Mouse (Mus musculus): Measurements from ENCODE around the gene Ctu2. TPM values are rescaled to one million over a fixed set of nuclear protein-coding genes. Genes with fewer than 3 reads are reported as not detected.

Gene Ctu2
- polyA plus RNA-seq, 1 experiment: 40.5 TPM

DNA sequence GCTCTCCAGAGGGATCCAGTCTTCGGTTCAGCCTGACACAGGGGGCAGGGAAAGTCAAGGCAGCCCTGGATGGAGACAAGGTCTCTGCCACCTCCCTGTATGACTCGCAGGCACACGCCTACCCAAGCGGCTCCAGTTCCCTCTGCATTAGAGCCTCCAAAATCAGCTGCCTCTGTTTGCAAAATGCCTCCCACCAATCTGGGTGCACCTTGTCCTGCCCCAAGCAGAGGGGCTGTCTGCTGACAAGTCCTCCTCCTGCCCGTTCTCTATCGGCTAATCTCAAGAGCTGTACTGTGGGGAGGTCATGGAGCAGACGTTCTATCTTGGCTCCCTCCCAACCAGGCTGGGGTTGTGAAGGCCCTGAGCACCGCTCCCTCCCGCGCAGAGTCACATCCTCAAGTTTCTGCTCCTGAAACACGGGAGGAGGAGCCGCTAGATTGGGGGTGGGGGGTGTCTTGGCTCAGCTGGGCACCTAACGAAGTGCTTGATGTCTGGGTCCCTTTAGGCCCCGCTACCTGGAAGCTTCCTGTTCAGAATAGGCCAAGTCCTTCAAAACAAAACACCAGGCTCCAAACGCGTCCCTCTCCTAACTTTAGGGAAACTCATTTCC lies 887 bp upstream of the Ctu2 start:
- Histone ChIP-seq H3K9me3 (no peaks in the 10 kb centered on the region), H3K36me3 (replicated peaks; ENCODE audit: low read length) (peaks cover 72% of the 10 kb centered on the region), H3K4me1 (peaks cover 74% of the 10 kb centered on the region), H3K27me3 (replicated peaks) (no peaks in the 10 kb centered on the region), H3K4me3 (replicated peaks) (peak overlapping the region; percentile 91)
- TF ChIP-seq FLI1 (IDR thresholded peaks at IDR 0.05; ENCODE audit: low read length) (no peak), GATA1 (IDR thresholded peaks at IDR 0.05; ENCODE audit: borderline replicate concordance, low read length) (no peak)

- H3K36me3 ChIP-seq (replicated peaks; ENCODE audit: low read length): peaks cover 96% of the 10 kb centered on the region
- TF ChIP-seq FLI1 (IDR thresholded peaks at IDR 0.05; ENCODE audit: low read length) (no peak), GATA1 (IDR thresholded peaks at IDR 0.05; ENCODE audit: borderline replicate concordance, low read length) (no peak)
- 0 out of 2 replicates have a peak, but pooled peaks cover 7% of the 10 kb centered on the region for H3K9me3 ChIP-seq
- H3K4me1 ChIP-seq: peaks cover 57% of the 10 kb centered on the region
- no peaks in the 10 kb centered on the region for H3K27me3 ChIP-seq (replicated peaks)
- no peak overlapping the region for H3K4me3 ChIP-seq (replicated peaks)
These were observed 6.5 kb downstream of the Ctu2 start for GRCm38 (mm10) chr8:122482448-122482847.

GRCm38 (mm10) chr8:122483877-122484276 lies 7.9 kb downstream of the Ctu2 start:
- peaks cover 96% of the 10 kb centered on the region for H3K36me3 ChIP-seq (replicated peaks; ENCODE audit: low read length)
- TF ChIP-seq FLI1 (IDR thresholded peaks at IDR 0.05; ENCODE audit: low read length) (no peak), GATA1 (IDR thresholded peaks at IDR 0.05; ENCODE audit: borderline replicate concordance, low read length) (no peak)
- H3K4me3 ChIP-seq (replicated peaks): no peak overlapping the region
- H3K9me3 ChIP-seq: 0 out of 2 replicates have a peak, but pooled peaks cover 7% of the 10 kb centered on the region
- H3K27me3 ChIP-seq (replicated peaks): no peaks in the 10 kb centered on the region
- peaks cover 50% of the 10 kb centered on the region for H3K4me1 ChIP-seq

DNA sequence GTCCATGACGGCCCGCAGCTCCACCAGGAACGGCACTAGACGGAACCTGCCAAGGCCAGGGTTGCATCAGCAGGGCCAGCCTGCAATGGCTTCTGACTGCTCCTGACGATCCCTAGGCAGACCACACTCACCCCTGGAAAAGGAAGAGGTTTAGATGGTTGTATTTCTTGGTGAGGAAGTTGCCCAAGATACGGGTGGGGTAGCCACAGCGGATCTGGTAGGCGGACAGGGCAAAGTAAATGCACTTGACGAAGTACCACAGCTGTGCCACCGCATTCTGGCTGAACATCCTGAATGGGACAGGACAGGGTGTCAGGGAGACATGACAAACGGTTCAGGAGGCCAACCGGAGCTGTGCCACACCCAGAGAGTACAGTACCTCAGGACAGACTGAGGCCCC lies 8.9 kb downstream of the Ctu2 start:
- TF ChIP-seq GATA1 (IDR thresholded peaks at IDR 0.05; ENCODE audit: borderline replicate concordance, low read length): no peak
- no peak for TF ChIP-seq FLI1 (IDR thresholded peaks at IDR 0.05; ENCODE audit: low read length)
- H3K4me1 ChIP-seq: peaks cover 55% of the 10 kb centered on the region
- peaks cover 96% of the 10 kb centered on the region for H3K36me3 ChIP-seq (replicated peaks; ENCODE audit: low read length)
- H3K9me3 ChIP-seq: 0 out of 2 replicates have a peak, but pooled peaks cover 7% of the 10 kb centered on the region
- peak overlapping the region; percentile 29 for H3K4me3 ChIP-seq (replicated peaks)
- H3K27me3 ChIP-seq (replicated peaks): no peaks in the 10 kb centered on the region

- H3K4me1 ChIP-seq: peaks cover 55% of the 10 kb centered on the region
- no peak for TF ChIP-seq FLI1 (IDR thresholded peaks at IDR 0.05; ENCODE audit: low read length)
- TF ChIP-seq GATA1 (IDR thresholded peaks at IDR 0.05; ENCODE audit: borderline replicate concordance, low read length): no peak
- 0 out of 2 replicates have a peak, but pooled peaks cover 7% of the 10 kb centered on the region for H3K9me3 ChIP-seq
- H3K36me3 ChIP-seq (replicated peaks; ENCODE audit: low read length): peaks cover 95% of the 10 kb centered on the region
- no peak overlapping the region for H3K4me3 ChIP-seq (replicated peaks)
- no peaks in the 10 kb centered on the region for H3K27me3 ChIP-seq (replicated peaks)
These were observed 12.4 kb downstream of the Ctu2 start for GRCm38 (mm10) chr8:122488387-122488786.

GRCm38 (mm10) chr8:122497016-122497734 lies 21.2 kb downstream of the Ctu2 start:
- no peak for TF ChIP-seq GATA1 (IDR thresholded peaks at IDR 0.05; ENCODE audit: borderline replicate concordance, low read length)
- no peak for TF ChIP-seq FLI1 (IDR thresholded peaks at IDR 0.05; ENCODE audit: low read length)
- Histone ChIP-seq H3K4me3 (replicated peaks) (no peak overlapping the region), H3K27me3 (replicated peaks) (no peaks in the 10 kb centered on the region), H3K9me3 (no peaks in the 10 kb centered on the region), H3K4me1 (peaks cover 35% of the 10 kb centered on the region), H3K36me3 (replicated peaks; ENCODE audit: low read length) (peaks cover 92% of the 10 kb centered on the region)

DNA sequence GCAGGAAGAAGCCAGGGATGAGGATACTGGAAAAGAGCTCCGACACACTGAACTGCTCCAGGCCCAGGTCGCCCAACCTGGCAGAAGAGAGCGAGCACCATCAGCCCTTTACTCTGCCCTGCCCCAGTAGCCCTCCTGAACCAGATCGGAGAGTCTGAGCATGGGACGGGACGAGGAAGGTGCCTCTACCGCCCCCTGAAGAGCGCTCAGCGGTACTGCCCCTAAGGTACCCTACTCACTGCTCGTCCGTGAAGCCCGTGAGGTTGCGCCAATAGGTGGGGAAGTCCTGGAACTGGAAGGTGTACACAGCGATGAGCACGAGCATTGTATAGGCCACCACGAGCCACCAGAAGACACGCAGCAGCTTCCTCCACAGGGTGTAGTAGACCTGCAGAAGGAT lies 22.0 kb downstream of the Ctu2 start:
- Histone ChIP-seq H3K9me3 (no peaks in the 10 kb centered on the region), H3K27me3 (replicated peaks) (no peaks in the 10 kb centered on the region), H3K4me3 (replicated peaks) (no peak overlapping the region), H3K4me1 (peaks cover 36% of the 10 kb centered on the region), H3K36me3 (replicated peaks; ENCODE audit: low read length) (peaks cover 91% of the 10 kb centered on the region)
- TF ChIP-seq FLI1 (IDR thresholded peaks at IDR 0.05; ENCODE audit: low read length) (no peak), GATA1 (IDR thresholded peaks at IDR 0.05; ENCODE audit: borderline replicate concordance, low read length) (no peak)

DNA sequence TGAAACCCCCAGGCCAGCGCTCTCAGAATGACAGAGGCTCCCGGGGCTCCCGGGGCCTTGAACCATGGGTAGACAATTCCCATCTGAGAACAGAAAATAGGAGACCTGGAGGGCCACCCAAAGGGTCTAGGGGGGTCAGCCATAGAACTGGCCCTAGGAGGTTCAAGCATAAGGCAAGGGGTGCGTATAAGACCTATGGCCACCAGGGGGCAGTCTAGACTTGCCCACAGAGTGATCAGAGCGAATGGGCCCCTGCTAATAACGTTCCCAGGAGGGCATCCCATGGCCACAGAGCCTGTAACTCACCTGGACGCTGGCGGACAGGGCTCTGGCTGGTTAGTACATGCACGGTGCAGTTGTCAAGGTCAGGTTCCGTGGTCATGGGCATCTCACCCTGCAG lies 24.9 kb downstream of the Ctu2 start:
- Histone ChIP-seq H3K36me3 (replicated peaks; ENCODE audit: low read length) (peaks cover 81% of the 10 kb centered on the region), H3K4me3 (replicated peaks) (peak overlapping the region; percentile 62), H3K9me3 (no peaks in the 10 kb centered on the region), H3K4me1 (peaks cover 36% of the 10 kb centered on the region), H3K27me3 (replicated peaks) (no peaks in the 10 kb centered on the region)
- TF ChIP-seq GATA1 (IDR thresholded peaks at IDR 0.05; ENCODE audit: borderline replicate concordance, low read length): no peak
- TF ChIP-seq FLI1 (IDR thresholded peaks at IDR 0.05; ENCODE audit: low read length): no peak

DNA sequence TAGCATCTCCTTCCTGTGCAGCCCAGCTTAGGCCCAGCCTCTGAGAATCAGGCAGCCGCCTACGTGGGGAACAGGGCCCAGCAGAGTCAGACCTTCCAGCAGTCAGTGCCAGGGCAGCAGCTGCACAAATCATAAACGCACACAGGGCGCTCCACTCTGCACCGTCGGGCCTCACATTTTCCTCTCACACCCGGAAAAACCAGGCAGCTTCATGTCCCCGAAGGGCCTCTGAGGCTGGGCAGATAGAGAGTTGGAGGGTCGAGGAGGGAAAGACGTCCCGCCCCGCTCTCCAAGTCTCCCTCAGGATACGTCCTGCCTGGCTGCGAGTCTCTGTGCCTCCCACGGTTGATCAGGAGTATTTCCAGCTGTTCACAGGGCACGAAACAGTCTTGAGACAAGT lies 35.6 kb downstream of the Ctu2 start:
- Histone ChIP-seq H3K4me3 (replicated peaks) (no peak overlapping the region), H3K4me1 (peaks cover 49% of the 10 kb centered on the region), H3K9me3 (no peaks in the 10 kb centered on the region), H3K36me3 (replicated peaks; ENCODE audit: low read length) (peaks cover 82% of the 10 kb centered on the region), H3K27me3 (replicated peaks) (no peaks in the 10 kb centered on the region)
- no peak for TF ChIP-seq FLI1 (IDR thresholded peaks at IDR 0.05; ENCODE audit: low read length)
- TF ChIP-seq GATA1 (IDR thresholded peaks at IDR 0.05; ENCODE audit: borderline replicate concordance, low read length): no peak

GRCm38 (mm10) chr8:122512392-122512791 lies 36.4 kb downstream of the Ctu2 start:
- Histone ChIP-seq H3K4me3 (replicated peaks) (no peak overlapping the region), H3K27me3 (replicated peaks) (no peaks in the 10 kb centered on the region), H3K9me3 (no peaks in the 10 kb centered on the region), H3K4me1 (peaks cover 57% of the 10 kb centered on the region), H3K36me3 (replicated peaks; ENCODE audit: low read length) (peaks cover 82% of the 10 kb centered on the region)
- no peak for TF ChIP-seq GATA1 (IDR thresholded peaks at IDR 0.05; ENCODE audit: borderline replicate concordance, low read length)
- TF ChIP-seq FLI1 (IDR thresholded peaks at IDR 0.05; ENCODE audit: low read length): no peak

Data from megakaryocyte, embryonic 14.5 days (primary cell).